Mouse (Mus musculus) cerebellum, postnatal 4 days (tissue): ENCODE data around the gene Ldlr.

Experiments used
- DNase-seq, 2 experiments: peaks; one replicate each; pipeline ENCODE4 v3.0.0; 2022; ENCODE audit warnings: low spot score in 2 of 2, mixed read lengths in 1 of 2

Gene Ldlr

DNA sequence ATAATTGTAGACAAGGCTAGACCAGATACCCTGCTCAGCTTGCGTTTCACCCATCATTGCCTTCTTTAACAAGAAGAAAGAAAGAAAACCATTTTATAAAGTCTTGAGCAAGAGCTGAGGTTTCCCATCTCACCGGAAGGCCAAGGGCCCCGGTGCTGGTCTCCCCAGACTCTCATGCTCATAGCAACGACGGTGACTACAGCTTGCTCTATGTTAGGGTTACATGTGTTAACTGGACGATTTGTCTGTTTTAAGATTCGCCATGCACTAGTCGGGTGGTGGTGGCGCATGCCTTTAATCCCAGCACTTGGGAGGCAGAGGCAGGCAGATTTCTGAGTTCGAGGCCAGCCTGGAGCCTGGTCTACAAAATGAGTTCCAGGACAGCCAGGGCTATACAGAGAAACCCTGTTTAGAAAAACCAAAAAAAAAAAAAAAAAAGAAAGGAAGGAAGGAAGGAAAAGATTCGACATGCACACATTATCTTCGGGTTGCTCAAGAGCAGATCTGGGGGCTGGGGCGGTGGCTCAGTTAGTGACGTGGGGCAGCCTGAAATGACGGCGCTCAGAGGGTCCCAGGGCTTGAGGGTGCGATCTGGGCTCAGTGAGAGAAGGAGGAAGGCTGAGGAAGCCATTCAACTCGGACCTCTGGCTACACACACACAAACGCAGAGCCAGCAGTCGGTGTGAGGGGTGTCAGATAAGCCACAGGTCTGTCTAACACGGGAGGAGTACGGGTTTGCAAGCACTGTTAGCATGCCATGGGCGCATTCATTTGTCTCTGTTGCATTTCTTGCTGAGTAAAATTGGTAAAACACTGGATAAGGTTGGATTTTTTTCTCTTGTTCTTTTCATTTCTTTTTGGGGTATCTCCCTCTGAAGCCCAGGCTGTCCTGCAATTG lies 2.2 kb downstream of the Ldlr start:
- no peak for DNase-seq

DNA sequence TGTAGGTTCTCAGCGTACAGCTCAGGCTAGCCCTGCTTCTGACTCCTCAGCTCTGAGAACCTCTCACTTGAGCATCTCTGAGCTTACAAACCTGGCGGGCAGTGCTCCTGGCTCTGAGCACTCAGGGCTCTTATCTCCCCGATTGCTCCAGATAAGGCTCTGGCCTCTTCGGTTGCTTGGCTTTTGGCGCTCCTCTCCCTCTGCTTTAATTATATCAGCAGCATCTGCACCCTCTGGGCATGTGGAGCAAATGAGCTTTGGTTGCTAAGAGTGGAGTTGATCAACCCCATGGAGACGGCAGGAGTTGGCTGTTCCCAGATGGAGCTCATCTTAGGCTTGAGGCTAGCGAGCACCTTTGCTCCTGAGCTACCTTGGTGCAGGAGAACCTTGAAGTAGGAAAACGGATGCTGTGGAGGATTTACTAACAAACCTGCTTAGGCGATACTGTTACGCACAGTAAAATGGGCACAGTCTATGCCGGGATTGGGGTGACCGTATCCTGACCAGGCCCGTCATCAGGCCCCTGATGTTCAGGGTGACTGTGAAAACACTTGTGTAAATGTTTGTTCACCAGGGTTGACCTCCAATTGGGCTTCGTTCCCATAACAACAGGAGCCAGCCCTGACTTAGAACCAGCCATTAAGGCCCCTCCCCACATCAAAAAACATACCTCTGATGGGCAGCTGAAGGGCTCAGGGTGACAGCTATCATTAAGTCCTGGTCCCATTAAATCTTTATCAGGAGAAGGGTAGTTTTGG lies 3.1 kb downstream of the Ldlr start:
- DNase-seq = no peak

DNA sequence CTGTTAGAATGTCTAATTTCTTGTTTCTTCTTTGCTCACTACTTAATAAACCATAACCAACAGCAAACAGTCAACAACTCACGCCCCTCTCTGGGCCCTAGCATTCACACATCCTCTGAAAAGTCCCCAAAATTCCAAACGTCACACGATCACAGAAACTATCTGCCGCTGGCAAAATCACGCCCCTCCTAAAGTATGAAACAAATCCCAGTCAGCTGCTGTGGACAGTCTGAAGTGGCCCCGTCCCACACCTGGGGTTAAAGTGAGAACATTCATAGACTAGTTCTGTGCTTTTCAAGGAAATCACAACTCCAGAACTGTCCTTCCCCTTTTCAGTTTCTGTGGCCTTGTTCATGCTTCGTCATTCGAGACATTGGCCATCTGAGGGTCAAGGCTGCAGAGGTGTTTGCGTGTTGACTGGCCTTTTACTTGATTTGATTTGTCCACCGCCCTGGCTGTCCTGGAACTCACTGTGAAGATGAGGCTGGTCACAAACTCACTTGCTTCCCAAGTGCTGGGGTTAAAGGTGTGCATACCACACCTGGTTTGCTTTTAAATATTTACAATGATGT lies 5.1 kb downstream of the Ldlr start:
- DNase-seq = no peak

DNA sequence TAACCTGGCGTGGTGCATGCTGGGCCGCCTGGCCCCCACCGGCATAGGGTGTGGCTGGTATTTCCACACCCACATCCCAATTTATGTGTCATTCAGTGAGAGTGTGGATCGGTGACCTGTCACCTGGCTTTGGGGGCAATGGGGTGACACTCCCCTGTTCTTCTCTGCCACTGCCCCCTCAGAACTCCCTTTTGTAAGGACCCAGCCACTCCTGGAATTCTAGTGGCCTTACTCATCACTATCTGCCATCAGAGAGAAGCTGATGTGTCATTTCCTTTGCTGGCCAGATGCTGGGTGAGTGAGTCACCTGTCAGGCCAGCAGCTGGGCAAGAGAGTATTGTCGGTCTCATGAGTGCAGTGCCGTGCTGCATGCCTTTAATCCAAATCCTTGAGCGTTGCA lies 6.0 kb downstream of the Ldlr start:
- DNase-seq = no peak

DNA sequence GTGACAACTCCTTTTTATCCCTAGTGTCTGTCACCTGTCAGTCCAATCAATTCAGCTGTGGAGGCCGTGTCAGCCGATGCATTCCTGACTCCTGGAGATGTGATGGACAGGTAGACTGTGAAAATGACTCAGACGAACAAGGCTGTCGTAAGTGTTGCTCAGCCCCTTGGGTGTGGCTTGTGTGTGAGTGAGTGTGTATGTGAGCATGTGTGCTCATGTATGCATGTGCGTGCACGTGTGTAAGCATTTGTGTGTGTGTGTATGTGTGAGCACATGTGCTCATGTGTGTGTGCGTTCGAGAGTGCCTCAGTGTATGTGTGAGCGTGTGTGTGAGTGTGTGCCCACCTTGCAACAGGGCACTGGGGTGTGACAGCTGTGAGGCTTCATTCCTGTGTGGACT lies 9.0 kb downstream of the Ldlr start:
- DNase-seq = no peak

DNA sequence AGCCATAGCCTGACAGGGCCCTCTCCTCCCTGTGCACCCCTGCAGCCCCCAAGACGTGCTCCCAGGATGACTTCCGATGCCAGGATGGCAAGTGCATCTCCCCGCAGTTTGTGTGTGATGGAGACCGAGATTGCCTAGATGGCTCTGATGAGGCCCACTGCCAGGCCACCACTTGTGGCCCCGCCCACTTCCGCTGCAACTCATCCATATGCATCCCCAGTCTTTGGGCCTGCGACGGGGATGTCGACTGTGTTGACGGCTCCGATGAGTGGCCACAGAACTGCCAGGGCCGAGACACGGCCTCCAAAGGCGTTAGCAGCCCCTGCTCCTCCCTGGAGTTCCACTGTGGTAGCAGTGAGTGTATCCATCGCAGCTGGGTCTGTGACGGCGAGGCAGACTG lies 10.2 kb downstream of the Ldlr start:
- DNase-seq = no peak

DNA sequence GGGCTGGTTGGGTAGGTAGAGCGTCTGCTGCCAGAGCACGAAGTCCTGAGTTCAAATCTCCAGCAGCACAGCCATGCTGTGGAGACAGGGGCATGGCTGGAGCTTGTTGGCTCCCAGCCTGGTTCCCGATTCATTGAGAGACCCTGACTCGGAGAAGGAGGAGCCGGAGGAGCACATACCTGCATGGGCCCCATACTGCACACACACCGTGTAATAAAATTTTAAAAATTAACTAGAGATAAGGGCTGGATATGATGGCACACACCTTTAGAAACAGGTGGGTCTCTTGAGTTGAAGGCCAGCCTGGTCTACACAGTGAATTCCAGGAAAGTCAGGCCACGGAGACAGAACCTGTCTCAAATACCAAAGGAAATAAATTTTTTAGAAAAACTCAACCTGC lies 10.7 kb downstream of the Ldlr start:
- no peak for DNase-seq

DNA sequence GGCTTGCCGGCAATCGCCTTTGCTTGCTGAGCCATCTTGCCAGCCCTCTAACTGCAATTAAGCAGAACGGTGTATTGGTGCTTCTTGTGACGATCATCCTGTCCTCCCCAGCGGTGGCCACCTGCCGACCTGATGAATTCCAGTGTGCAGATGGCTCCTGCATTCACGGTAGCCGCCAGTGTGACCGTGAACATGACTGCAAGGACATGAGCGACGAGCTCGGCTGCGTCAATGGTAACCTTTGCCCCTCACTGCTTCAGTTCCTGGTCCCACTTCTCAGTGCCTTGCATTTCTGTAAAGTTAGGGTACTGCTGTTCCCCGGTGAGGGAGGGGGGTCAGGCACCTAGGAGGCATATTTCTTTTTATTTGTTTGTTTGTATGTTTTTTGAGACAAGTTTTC lies 11.8 kb downstream of the Ldlr start:
- DNase-seq = no peak

DNA sequence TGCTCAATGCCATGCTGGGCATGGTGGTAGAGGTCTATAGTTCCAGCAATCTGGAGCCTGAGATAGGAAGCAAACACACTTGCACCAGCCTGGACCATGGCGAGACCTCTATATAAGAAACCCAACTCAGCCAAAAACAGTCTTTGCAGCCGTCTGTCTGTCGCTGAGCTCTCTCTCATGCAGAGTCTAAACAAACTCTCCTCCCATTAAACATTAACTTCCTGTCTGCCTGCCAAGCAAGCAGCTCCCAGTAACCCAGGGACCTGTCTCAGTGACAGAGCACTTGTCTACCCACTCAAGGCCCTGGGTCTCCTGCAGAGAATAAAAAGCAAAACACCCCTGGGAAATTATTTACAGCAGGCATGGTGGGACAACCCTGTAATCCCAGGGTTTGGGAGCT lies 13.3 kb downstream of the Ldlr start:
- DNase-seq = no peak

DNA sequence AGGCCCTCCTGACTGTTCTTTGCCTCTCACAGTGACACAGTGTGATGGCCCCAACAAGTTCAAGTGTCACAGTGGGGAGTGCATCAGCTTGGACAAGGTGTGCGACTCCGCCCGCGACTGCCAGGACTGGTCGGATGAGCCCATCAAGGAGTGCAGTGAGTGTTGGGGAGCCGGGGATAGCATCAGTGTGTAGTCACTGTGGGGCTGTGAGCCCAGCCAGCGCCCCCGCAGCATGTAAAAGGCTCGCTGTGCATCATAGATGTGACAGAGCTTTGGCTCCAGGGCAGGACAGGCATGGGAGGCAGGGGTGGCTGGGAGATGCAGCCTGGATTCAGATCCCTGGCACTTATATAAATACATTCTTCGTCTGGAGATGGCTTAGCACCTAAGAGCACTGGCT lies 13.9 kb downstream of the Ldlr start:
- no peak for DNase-seq

DNA sequence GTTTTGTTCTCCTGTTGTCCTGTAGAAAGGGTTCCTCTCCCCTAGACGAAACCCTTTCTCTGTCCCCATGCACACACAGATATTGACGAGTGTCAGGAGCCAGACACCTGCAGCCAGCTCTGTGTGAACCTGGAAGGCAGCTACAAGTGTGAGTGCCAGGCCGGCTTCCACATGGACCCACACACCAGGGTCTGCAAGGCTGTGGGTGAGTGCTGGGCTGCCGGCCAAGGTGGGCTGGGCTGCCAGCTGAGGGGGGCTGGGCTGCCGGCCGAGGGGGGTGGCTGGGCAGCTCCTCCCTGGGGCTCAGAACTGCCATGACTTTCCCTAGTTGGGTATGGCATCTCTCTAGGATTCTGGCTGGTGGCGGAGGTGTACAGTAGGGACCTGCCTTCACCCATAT lies 15.5 kb downstream of the Ldlr start:
- no peak for DNase-seq

DNA sequence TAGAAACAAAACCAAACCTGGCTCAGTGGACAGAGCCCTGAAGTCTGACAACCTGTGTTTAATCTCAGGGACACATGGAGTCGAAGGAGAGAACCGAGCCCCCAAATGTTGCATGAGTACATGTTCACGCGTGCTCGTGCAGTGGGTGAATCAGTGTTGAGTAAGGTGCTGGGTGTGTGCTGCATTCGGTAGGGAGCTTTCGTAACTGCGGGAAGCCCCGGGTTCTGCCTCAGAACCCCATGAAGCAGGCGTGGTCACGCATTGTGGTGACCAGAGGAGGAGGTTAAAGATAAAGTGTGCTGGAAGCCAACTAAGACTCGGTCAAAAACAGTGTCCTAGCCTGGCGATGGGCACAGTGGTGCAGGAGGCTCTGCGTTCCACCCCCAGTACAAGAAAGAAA lies 17.1 kb downstream of the Ldlr start:
- DNase-seq = no peak

DNA sequence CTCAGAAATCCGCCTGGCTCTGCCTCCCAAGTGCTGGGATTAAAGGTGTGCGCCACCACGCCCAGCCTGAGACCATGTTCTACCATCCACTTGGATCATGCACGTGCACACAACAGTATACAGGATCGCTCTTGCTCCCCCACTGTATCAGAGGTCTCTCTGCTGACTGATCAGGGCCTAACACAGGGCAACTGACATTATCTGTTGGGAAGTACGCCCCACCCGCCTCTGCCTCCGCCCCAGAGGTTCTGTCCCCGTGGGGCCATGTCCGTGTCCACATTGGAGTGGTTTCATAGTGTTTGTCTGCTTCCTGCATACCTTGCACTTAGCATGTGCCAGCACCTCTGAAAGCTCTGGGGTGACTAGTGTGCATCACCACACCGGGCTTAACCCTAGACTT lies 18.2 kb downstream of the Ldlr start:
- no peak for DNase-seq

DNA sequence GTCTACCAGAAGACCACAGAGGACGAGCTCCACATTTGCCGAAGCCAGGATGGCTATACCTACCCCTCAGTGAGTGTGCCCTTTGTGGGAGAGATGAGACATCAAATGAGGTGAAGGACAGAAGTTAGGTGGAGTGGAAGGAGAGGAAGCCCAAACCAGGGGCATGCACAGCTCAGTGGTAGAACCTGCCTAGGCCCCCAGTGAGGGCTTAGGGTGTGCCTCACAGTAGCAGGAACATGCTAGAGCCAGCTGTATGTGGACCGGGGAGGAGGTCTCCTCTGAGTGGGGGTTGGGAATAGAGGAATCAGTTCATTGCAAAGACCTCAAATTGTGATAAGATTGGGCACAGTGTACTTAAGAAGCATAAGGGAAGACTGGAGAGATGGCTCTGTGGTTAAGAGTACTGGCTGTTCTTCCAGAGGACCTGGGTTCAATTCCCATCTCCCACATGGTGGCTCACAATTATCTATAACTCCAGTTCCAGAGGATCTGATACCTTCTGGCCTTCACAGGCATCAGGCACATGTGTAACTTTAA lies 24.0 kb downstream of the Ldlr start:
- no peak for DNase-seq

DNA sequence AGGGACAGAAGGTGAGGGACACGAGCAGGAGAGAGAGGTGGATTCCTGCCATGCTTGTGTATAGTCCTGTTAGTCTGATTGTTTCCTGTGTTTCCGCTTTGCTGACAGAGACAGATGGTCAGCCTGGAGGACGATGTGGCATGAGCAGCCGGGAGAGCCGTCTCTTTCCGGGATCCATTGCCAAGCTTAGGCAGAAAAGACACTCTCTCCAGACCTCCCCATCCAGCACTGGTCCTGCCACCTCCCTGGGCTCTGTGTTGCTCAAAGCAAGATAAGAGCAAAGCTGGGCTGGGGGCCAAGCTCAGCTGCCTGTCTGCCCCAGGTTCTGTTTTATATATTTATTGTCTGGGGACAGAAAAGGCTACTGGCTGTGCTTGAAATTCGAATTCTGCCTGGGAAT lies 24.8 kb downstream of the Ldlr start:
- peak in 1 of 2 experiments; percentile 65 for DNase-seq

DNA sequence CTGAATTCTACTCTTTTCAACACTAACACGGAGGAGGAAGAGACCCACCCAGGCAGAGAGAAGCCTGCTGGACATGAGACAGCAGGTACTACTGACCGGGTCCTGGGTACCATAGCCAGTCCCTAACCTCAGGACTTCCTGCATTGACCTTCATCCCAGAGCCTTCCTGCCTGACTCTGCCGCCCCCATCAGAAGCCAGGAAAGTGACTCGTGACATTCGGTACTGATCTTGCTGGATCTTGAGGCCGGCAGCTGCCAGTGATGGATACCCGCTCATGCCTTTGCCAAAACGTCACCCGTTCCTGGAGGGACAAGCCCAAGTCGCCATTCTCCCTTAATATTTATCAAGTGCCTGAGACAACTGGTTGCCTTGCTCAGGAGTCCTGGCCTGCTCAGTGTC lies 25.2 kb downstream of the Ldlr start:
- DNase-seq = no peak

DNA sequence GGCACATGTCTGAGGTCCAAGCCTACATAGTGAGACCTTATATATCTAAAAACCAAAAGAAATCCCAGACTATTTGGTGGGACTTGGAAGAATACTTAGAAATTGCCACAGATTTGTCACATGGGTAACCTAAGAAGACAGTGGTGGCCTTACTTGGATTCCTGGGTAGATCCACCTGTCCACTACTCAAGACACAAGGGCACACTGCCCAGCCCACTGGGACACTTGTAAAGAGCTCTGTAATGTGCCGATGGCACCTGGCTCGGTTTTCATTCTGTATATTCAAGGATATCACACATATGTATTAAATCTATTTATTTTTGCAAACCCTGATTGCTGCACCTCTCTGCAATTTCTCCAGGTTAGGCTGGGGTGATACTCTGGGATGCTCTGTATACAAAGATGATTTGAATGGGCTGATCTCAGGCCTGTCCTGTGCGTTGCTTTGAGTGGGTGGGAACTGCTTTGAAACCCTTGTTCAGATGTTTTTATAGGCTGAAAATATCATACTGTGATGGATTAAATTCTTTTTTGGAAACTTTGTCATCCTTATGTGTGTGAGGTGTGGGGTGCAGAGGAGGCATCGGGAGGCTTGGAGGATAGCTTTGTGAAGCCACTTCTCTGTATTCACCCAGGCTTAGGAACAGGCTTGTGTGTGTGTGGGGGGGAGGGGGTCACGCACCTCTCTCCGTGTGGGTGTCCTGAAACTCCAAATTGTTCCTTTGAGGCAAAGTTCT lies 26.3 kb downstream of the Ldlr start:
- no peak for DNase-seq

DNA sequence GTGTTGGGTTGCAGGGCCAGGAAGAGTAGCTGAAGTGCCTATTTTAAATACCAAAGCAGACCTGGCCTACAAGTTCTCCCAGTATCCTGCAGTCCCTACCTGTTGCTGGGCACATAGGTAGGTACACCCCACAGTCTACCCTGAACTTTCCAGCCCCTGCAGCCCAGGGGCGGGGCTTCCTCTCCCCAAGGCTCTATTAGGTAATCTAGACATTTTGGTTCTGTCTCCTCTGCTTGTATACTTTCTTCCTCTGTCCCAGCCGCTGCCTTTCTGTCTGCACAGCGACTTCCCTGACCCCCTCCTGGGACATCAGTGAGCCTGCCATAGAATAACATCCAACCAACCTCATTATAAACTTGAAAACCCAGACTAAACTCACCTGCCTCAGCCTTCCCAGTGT lies 27.1 kb downstream of the Ldlr start:
- no peak for DNase-seq

DNA sequence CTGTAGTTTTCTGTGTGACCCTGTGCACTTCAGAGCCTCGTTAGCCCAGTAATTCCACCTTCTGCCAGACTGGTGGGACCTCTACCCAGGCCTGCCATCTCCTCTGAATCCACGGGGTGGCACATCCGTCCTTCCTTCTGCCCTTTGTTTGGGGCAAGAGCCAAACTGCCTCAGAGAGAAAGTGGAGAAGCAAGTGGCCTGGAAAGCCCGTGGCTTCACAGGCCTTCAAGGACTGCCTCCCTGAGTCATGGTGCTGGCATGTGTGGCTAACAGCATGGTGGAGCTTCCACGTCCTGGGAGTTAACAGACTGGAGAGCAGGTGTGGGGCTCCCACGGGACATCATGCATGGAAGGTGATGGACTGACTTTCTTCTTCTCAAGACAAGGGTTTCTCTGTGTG lies 28.1 kb downstream of the Ldlr start:
- no peak for DNase-seq

DNA sequence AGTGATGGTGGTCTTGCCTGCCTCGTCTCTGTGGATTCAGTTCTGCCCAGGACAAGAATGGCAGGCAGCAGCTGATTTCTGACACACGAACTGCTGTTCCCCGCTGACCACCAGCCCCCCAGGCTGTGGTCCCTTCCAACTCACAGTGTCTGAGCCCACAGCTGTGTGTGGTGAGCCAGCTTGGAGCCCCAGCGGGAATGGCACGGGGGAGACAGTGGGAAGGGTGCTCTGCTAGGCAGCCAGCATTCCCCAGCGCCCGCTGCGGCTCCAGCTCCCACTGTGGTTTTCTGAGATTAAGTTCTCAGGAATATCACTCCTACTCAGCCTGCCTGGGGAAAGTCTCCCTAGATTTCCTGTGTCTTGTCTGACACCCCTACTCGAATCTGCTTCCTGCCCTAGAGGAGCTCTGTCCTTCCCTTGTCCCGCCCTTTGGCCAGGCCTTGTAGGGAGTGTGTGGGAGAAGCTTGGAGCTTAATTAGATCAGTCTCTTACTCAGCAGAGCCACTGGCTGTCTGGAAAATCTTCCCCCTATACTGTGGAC lies 29.0 kb downstream of the Ldlr start:
- DNase-seq = no peak

DNA sequence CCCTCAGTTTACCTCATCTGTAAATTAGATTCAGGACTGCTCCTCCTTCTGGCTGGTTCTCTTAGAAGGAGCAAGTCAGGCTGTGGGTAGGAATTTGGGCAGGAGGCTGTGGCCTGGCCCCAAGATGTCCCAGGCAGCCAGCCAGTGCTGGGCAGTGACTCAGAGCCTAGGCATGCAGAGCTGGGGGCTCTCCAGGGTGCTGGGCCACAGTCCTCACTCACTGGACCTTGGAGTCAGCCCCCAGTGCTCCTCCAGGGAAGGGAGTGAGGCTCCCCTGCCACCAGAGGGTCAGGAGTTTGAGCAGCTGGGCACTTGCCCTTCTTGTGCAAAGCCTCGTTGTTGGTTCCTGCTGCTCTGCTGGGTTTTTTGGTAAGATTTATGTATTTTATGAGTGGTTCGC lies 30.7 kb downstream of the Ldlr start:
- DNase-seq = no peak
